Mouse (Mus musculus) lung, postnatal 0 days (tissue): ENCODE results near the gene Dhx35. TPM values are rescaled to one million over a fixed set of nuclear protein-coding genes. Genes with fewer than 3 reads are reported as not detected.

ENCODE experiments used
- ATAC-seq: fragments of 200-750 bp; cut with Nextera tagmentation; 2 replicates; pipeline ENCODE4 v1.8.0; 2017; ENCODE audit warnings: moderate library complexity
- DNase-seq: peaks from one replicate; pipeline ENCODE4 v3.0.0-alpha.2; 2016; ENCODE audit warnings: low spot score
- H3K27ac ChIP-seq: fragments of 300-500 bp; sonication (generic); 2 replicates; pipeline ENCODE4 v1.5.1; 2014; ENCODE audit warnings: antibody characterized with exemption, mild to moderate bottlenecking, low read length, mixed read lengths
- H3K27me3 ChIP-seq: fragments of 300-500 bp; sonication (generic); replicated peaks from 2 replicates; pipeline ENCODE4 v1.6.1; 2014; ENCODE audit warnings: low read length, mixed read lengths; ENCODE audit not compliant: insufficient read depth
- H3K36me3 ChIP-seq: fragments of 300-500 bp; sonication (generic); 2 replicates; pipeline ENCODE4 v1.6.1; 2014; ENCODE audit warnings: low read length, mixed read lengths; ENCODE audit not compliant: insufficient read depth
- H3K4me1 ChIP-seq: fragments of 300-500 bp; sonication (generic); 2 replicates; pipeline ENCODE4 v1.6.1; 2014; ENCODE audit warnings: antibody characterized with exemption, low read depth, low read length, mixed read lengths; ENCODE audit not compliant: insufficient read depth
- H3K4me2 ChIP-seq: fragments of 300-500 bp; sonication (generic); replicated peaks from 2 replicates; pipeline ENCODE4 v1.6.1; 2014; ENCODE audit warnings: low read depth, mild to moderate bottlenecking, low read length, moderate library complexity, mixed read lengths
- H3K4me3 ChIP-seq: fragments of 300-500 bp; sonication (generic); 2 replicates; pipeline ENCODE4 v1.5.1; 2014; ENCODE audit warnings: low read depth, low read length
- H3K9ac ChIP-seq: fragments of 300-500 bp; sonication (generic); replicated peaks from 2 replicates; pipeline ENCODE4 v1.6.1; 2014; ENCODE audit warnings: low read depth, mild to moderate bottlenecking
- H3K9me3 ChIP-seq: fragments of 300-500 bp; sonication (generic); 2 replicates; pipeline ENCODE4 v1.6.1; 2016; ENCODE audit warnings: low read length, mixed read lengths
- CTCF ChIP-seq: IDR thresholded peaks from 2 replicates; pipeline ENCODE4 v1.5.1; 2016; ENCODE audit warnings: antibody characterized with exemption, mild to moderate bottlenecking
- EP300 ChIP-seq: IDR thresholded peaks from 2 replicates; pipeline ENCODE4 v1.6.1; 2016; ENCODE audit warnings: antibody characterized with exemption, mild to moderate bottlenecking, control low read depth
- WGBS: fragments of 180-500 bp; shearing (Covaris S2); extraction: QIAGEN DNeasy Blood & Tissue Kit; methylation state at CpG from one replicate; pipeline ENCODE4 v1.1.7; 2014; 5-methylcytosine and 5-hydroxymethylcytosine counted together
- polyA plus RNA-seq: library from polyadenylated mRNA; unstranded; fragments of >200 nt; fragmentation: Nextera tagmentation; extraction: Ambion mirVana; gene quantifications from 2 replicates; pipeline ENCODE4 v1.2.1, GENCODE M21; 2015

Gene Dhx35
- polyA plus RNA-seq, 1 experiment from 2014 or later = 6.4 TPM

- H3K27ac ChIP-seq = no peak overlapping the region
- TF ChIP-seq CTCF (no peak), EP300 (no peak)
- no peak overlapping the region for H3K9ac ChIP-seq
- no peaks in the 10 kb centered on the region for H3K36me3 ChIP-seq
- no peaks in the 10 kb centered on the region for H3K9me3 ChIP-seq
- peaks cover 24% of the 10 kb centered on the region for H3K4me1 ChIP-seq
- no peak for DNase-seq
- no peak overlapping the region for H3K4me2 ChIP-seq
- no peaks in the 10 kb centered on the region for H3K27me3 ChIP-seq
- WGBS = 52% methylated on average over 8 of the region's 8 CpGs
- no peak for ATAC-seq
- H3K4me3 ChIP-seq = no peak overlapping the region
These were observed 19.7 kb upstream of the Dhx35 start for GRCm38 (mm10) chr2:158774886-158775285.

GRCm38 (mm10) chr2:158776716-158777115, 17.9 kb upstream of the Dhx35 start:
- Histone ChIP-seq H3K27ac (no peak overlapping the region), H3K9me3 (no peaks in the 10 kb centered on the region), H3K4me3 (no peak overlapping the region), H3K4me1 (peaks cover 17% of the 10 kb centered on the region; the same call in 1 of the 2 replicates), H3K36me3 (no peaks in the 10 kb centered on the region), H3K4me2 (no peak overlapping the region), H3K9ac (no peak overlapping the region), H3K27me3 (no peaks in the 10 kb centered on the region)
- no peak for TF ChIP-seq CTCF
- no peak for TF ChIP-seq EP300
- 66% methylated on average over 4 of the region's 4 CpGs for WGBS
- DNase-seq = no peak
- ATAC-seq = no peak

DNA sequence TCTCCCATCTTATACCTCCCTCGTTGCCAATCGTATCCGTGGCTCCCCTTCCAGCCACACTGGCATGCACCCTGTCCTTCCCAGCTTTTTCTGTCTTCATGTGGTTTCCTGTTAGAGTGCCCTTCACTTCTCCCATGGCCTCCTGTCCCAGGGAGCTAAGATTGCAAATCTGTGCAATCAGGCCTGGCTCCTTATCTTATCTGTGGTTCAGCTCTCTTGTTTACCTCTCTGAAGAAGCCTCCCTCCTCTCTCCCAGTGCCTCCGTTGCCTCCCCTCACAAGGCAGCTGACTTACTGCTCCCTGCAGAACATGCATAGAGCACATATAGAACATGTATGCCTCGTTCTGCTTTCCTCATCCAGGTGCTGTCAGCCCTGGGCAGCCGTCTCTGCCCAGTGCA, 17.1 kb upstream of the Dhx35 start:
- no peaks in the 10 kb centered on the region for H3K36me3 ChIP-seq
- no peak overlapping the region for H3K9ac ChIP-seq
- H3K27me3 ChIP-seq = no peaks in the 10 kb centered on the region
- ATAC-seq (0 out of 2 replicates have a peak, but pooled peaks have one; percentile 3), DNase-seq (no peak)
- no peaks in the 10 kb centered on the region for H3K9me3 ChIP-seq
- TF ChIP-seq EP300 (no peak), CTCF (no peak)
- no peak overlapping the region for H3K4me2 ChIP-seq
- 23% methylated on average over 6 of the region's 6 CpGs for WGBS
- peaks cover 17% of the 10 kb centered on the region; the same call in 1 of the 2 replicates for H3K4me1 ChIP-seq
- H3K27ac ChIP-seq = no peak overlapping the region
- H3K4me3 ChIP-seq = no peak overlapping the region

DNA sequence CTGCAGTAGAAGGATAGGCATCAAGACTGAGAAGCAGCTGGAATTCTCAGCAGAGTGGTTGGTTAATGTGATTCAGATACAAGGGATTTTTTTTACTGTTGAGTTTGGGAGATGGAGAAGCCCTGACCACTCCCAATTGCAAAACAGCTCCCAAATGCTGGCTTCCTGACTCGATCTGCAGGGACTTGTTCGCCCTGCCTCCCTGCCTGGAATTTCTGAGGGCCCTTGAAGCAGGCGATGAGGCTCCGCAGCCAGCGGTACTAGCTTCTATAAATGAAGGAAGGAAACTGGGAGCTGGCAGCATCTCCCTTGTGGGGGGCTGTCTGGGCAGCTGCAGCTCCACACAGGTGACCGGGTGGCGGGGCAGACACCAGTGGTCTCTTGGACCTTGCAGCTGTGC, 16.3 kb upstream of the Dhx35 start:
- Histone ChIP-seq H3K4me1 (peaks cover 17% of the 10 kb centered on the region; the same call in 1 of the 2 replicates), H3K9me3 (no peaks in the 10 kb centered on the region), H3K27ac (no peak overlapping the region), H3K9ac (no peak overlapping the region), H3K36me3 (no peaks in the 10 kb centered on the region), H3K4me3 (no peak overlapping the region), H3K4me2 (no peak overlapping the region), H3K27me3 (no peaks in the 10 kb centered on the region)
- TF ChIP-seq CTCF = no peak
- no peak for TF ChIP-seq EP300
- peak; percentile 61 for DNase-seq
- WGBS = 40% methylated on average over 7 of the region's 7 CpGs
- peak; percentile 68 for ATAC-seq

GRCm38 (mm10) chr2:158781126-158781525, 13.5 kb upstream of the Dhx35 start:
- ATAC-seq = no peak
- Histone ChIP-seq H3K9ac (no peak overlapping the region), H3K4me1 (peaks cover 17% of the 10 kb centered on the region; the same call in 1 of the 2 replicates), H3K4me2 (no peak overlapping the region), H3K9me3 (no peaks in the 10 kb centered on the region), H3K4me3 (no peak overlapping the region), H3K27me3 (no peaks in the 10 kb centered on the region), H3K36me3 (no peaks in the 10 kb centered on the region), H3K27ac (no peak overlapping the region)
- WGBS = 90% methylated on average over 7 of the region's 7 CpGs
- no peak for TF ChIP-seq EP300
- no peak for TF ChIP-seq CTCF
- no peak for DNase-seq

GRCm38 (mm10) chr2:158786927-158787795, 7.4 kb upstream of the Dhx35 start:
- no peaks in the 10 kb centered on the region for H3K9me3 ChIP-seq
- ATAC-seq (no peak), DNase-seq (peak; percentile 32)
- H3K4me3 ChIP-seq = no peak overlapping the region
- WGBS = 68% methylated on average over 14 of the region's 14 CpGs
- TF ChIP-seq EP300 = no peak
- TF ChIP-seq CTCF = no peak
- H3K4me2 ChIP-seq = no peak overlapping the region
- no peaks in the 10 kb centered on the region for H3K4me1 ChIP-seq
- no peak overlapping the region for H3K9ac ChIP-seq
- no peak overlapping the region for H3K27ac ChIP-seq
- H3K36me3 ChIP-seq = no peaks in the 10 kb centered on the region
- no peaks in the 10 kb centered on the region for H3K27me3 ChIP-seq
